Mouse (Mus musculus): ENCODE measurements around the gene Acy3.

DNA sequence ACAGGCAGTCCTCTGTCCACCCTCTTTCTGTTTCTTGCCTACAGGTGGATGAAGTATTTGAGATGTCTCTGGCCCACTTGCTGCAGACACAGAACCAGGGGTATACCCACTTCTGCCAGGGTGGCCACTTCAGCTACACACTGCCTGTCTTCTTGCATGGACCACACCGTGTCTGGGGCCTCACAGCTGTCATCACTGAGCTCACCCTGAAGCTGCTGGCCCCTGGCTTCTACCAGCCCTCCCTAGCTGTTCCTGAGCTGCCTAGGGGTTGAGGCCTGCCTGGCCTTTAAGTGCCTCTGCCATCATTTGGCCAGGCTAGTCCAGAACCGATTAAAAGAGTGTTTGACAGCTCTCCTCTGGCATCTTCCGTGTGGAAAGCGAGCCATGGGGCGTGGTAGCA lies 15.4 kb downstream of the Acy3 start:
- TF ChIP-seq SMC3 (IDR thresholded peaks at IDR 0.05; ENCODE audit: low read depth, low read length): no peak
- no peak for TF ChIP-seq CHD1 (IDR thresholded peaks at IDR 0.05; ENCODE audit: low read depth, low read length)
- TF ChIP-seq CTCF (IDR thresholded peaks at IDR 0.05 in 2 of 3, conservative IDR thresholded peaks at IDR 0.05 in 1 of 3; ENCODE audit: control insufficient read depth in 1 of 3, insufficient read depth in 1 of 3, low read depth in 2 of 3, low read length in 3 of 3, poor library complexity in 1 of 3, severe bottlenecking in 1 of 3): no peak
- TF ChIP-seq POLR2A (IDR thresholded peaks at IDR 0.05; ENCODE audit: control insufficient read depth in 1 of 2, insufficient read depth in 1 of 2, low read depth in 1 of 2, low read length in 2 of 2, poor library complexity in 1 of 2): no peak
- no peak for TF ChIP-seq GATA1 (IDR thresholded peaks at IDR 0.05; ENCODE audit: low read depth, low read length)
- no peak for TF ChIP-seq ZKSCAN1 (IDR thresholded peaks at IDR 0.05; ENCODE audit: low read depth, low read length)
- no peak for TF ChIP-seq NRF1 (IDR thresholded peaks at IDR 0.05; ENCODE audit: insufficient read depth, low read depth, low read length, poor library complexity, severe bottlenecking)
- no peak for TF ChIP-seq BHLHE40 (IDR thresholded peaks at IDR 0.05; ENCODE audit: borderline replicate concordance, low read depth, low read length)
- no peak for TF ChIP-seq MAFK (IDR thresholded peaks at IDR 0.05; ENCODE audit: borderline replicate concordance, low read depth, low read length)

Data from MEL (cell line).